Mouse (Mus musculus): ENCODE data around the gene Baz2b.

DNA sequence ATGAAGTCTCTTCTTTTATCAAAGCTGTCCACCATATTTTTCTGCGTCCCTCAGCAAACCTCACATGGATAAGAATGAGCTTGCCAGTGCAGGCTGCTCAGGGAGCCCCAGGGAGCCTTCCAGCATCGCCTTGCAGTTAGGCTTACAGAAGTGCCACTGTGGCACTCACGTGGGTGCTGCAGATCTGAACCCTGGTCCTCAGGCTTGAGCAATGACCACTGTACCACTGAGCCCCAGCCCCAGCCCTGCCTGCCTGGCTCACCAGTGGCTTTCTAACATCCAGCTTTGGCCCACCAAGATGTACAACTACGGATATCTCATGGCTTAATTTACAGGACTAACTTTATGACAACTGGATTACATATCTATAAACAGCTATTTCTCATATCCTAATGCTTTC, 311.0 kb downstream of the Baz2b start:
- TF ChIP-seq GATA1 (IDR thresholded peaks at IDR 0.05; ENCODE audit: borderline replicate concordance, low read length) (no peak), FLI1 (IDR thresholded peaks at IDR 0.05; ENCODE audit: low read length) (no peak)

Measured in megakaryocyte, embryonic 14.5 days (primary cell).